Mouse (Mus musculus) thymus, postnatal 14 days (tissue): ENCODE results near the gene Npr3.
"Not testable (repeated sequence)": the region's sequence is repeated elsewhere in the genome, so short reads cannot be mapped to it uniquely, and the experiment has no call there.

Experiments used
- DNase-seq: peaks from one replicate; pipeline ENCODE4 v3.0.0; 2021

Gene Npr3

DNA sequence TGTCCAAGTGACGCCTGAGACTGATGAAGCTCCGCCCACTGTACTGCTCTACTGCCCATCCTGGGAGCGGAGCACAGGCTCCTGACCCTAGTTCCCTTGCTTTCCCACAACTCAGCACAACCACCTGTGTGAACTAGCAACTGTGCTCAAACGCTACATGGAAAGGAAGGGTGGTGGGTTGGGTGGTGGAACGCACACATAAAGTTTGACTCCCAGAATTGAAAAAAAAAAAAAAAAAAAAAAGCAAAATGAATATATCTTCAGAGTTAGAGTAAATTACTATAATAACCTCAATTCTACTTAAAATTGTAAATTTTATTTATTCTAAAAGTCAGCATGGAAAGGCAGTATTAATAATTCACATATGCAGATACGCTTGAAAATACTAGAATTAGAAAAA lies 25.3 kb downstream of the Npr3 start:
- DNase-seq: no peak

DNA sequence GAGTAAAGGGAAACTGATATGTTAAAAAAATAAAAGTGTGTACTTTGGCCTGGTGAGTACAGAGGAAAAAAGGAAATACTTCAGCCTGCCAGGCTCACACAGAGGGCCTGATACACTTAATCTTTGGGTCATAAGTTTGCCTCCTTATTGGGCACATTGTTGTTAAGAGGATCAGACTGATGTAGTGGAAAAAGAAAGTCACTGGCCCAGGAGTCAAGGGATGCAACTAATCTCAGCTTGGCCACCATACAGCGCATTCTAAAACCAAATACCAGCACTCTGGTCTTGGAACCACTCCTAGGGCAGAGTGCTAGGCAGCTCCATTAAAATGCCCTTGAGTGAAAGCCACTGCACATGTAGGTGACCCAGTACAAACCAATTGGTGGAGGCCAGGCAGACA lies 28.8 kb downstream of the Npr3 start:
- DNase-seq: no peak

DNA sequence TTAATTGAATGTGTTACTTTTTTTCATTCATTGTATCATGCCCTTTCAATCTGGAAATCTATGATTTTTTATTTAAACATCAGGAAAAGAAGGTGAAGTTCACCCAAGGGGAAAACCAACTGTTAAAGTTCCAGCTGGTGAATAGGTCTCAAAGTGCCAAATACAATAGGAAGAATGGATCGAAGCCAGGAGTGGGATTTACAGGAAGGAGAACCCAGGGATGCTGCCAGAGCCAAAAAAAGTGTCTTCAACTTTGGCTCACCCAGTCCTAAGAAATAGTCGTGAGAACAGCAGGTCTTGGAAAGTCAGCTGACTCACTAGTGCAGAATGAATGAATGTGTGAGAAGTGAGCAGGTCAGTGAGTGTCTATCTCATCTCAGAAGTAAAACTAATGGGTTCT lies 29.8 kb downstream of the Npr3 start:
- no peak for DNase-seq

DNA sequence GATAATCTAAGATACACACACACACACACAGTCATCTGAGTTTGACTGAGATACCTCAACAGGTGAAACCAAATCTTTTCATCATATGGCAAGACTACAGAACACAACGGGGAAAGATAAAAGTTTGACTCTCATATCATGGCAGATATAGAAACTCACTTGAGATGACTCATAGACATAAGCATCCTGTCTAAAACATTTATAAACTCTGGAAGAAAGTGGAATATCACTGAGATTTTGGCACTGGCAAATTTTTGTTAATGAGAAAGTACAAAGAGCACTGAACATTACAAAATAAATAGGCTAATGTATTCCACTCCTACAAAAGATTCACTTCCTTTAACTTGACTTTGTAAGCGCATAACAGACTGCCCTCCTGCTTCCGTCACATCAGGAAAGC lies 40.2 kb downstream of the Npr3 start:
- no peak for DNase-seq

DNA sequence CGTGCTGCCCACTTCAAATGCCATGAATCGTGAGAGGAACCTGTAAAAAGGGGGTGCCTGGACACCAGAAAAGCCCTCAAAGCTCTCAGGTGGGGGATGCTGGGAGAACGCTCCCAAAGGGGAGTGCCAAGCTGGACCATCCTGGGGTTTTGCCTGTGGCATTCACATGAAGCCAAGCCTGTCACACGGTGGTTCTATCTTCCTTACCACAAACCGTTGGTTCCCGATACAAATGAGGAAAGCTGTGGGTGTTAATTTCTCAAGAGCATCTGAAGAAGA lies 43.6 kb downstream of the Npr3 start:
- no peak for DNase-seq

DNA sequence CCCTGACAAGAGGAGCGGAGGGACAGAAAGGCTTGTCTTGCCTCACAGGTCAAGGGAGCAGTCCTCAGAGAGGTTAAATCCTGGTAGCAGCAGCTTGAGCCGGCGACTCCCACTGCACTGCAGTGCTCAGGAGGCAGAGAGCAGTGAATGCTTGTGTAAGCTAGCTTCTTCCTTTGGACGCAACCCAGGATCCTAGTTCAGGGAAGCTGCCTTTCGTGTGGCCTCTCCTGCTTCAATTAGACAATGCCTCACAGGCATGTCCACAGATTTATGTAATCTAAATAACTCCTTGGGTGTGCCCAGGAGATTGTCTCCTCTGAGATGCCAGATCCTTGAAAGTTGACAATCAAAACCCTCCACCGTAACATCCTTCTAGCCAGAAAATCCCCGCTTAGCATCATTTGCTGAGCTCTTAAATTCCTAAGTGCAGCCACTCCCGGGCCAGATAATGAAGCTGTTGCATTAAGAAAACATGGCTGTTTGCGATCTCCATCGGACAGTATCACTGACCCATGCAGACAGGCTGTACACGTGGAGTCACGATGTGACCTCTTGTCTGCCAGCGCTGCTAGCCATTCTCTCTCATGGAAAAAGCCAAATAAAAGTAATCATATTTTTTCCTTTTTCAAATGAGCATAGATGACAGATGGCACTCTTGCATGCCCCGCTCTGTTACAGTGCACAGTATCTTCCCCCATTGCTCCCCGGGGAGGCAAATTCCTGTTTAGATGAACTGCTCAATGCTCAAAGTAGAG lies 44.1 kb downstream of the Npr3 start:
- no peak for DNase-seq

DNA sequence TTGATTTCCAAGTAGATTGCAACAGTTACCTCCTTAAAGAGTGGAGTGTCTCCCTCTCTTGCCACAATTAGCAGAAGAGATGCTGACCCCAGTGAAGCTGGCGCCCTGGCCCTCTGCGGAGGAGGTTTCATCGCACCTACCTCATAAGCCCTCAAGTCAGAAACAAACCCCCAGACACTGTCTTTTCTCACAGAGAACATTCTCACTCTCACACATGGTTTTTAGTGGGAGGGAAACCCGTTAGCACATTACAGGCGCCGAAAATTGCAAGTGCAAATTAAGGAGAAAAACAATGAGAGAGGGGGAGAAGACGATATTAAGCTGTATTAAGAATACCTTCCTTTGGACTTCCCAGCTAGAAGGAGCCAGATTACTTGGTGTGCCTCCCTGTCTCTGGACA lies 44.8 kb downstream of the Npr3 start:
- no peak for DNase-seq

DNA sequence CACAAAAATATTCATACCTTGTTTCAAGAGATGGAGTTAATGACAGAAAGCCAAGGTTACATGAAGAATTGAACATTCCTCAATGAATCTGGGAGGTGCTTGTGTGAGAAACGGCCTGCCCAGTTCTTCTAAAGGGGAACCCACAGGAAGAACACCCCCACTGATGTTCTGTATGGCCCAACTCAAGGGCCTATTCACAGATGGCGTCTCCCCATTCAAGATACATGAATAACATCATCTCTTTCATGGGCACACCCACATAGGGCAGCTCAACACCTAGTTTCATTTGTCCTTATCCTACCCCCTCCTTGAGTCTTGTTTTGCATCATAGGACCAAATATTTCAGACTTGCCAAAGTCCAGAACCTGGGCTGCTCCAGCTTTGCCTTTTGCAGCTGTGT lies 46.8 kb downstream of the Npr3 start:
- no peak for DNase-seq

DNA sequence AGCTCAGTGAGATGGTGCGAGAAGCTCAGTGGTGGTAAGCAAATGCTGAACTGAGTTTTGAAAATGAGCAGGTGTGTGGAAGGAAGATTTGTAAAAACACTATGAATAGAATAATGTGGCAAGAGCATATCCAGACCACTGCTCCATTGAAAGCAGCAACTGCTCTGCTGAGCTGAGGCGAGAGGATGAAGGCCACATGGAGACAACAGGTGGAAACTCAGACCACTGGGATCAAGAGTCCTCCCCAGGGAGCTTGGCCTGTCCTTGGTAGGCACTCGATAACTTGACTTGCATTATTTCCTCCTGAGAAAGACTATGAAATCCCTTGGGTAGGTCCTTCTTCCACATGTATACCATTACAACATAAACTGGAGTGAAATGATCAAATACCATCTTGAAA lies 47.3 kb downstream of the Npr3 start:
- no peak for DNase-seq

DNA sequence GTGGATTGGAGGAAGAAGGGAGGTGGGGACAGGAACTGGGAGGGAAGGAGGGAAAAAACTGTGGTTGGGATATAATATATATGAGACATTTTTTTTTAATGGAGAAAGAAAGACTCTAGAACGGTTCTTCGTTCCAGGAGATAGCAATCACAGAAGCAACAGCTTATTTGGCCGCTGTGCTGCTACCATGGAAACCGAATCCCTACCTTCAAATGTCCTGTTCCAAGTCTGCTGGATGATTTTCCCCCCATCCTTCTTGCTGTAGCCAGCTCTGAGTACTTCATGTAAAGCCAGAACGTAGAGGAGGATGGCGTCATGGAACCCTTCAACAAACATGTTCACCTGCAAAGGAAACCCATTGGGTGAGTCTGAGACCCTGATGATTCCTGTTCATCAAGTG lies 48.7 kb downstream of the Npr3 start:
- DNase-seq: no peak

DNA sequence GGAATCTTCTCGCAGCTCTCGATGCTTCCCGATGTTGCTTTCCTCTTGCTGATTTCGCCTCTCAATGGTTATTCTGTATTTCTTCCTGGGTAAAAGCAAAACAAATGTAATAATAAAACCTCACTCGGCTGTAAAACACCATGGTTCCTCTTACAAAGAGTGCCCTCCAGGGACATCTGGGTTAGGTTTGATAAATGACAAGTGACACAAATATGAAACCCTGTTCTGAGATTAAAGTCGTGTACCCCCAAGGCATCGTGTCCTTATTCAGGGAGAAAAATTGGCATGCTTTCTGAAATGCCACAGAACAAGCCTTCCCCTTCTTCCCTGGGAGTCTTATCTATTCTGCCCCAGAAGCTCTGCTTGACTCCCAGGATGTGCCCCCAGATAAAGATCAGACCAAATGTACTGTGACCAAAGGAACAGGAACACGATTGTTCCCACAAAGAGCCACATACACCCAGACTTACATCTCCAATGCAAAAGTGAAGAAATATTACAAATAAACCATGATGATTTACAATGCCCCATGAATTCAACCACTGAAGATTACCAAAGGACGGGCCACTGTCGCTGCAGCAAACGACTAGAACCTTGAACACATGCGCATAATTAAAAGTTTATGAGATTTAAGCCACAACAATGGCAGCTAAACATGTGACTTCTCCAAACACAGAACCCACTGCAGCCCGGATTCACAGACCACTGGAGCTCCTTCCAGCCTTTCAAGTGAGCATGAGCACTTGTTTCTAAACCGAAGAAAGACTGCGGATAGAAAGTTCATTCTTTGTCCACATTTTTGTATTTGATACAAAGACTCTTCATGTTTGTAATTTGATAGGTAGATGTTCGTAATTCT lies 61.7 kb downstream of the Npr3 start:
- DNase-seq: no peak

DNA sequence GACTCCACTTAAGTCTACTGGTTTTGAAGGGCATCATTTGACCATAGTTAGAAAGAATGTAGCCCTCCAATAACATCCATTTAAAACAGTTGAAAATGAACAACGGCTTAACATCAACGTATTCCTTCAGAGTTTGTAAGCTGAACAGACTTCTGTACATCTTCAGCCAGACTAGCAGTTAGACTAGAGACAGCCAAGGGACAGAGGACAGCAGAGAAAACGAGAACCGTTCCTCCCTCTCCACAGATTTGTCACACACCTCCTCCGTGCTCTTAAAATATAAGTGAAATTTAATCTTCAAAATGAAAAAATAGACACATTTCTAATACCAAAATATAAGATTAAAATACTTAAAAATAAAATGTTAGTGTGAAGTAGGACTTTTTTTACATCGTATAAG lies 63.0 kb downstream of the Npr3 start:
- no peak for DNase-seq

DNA sequence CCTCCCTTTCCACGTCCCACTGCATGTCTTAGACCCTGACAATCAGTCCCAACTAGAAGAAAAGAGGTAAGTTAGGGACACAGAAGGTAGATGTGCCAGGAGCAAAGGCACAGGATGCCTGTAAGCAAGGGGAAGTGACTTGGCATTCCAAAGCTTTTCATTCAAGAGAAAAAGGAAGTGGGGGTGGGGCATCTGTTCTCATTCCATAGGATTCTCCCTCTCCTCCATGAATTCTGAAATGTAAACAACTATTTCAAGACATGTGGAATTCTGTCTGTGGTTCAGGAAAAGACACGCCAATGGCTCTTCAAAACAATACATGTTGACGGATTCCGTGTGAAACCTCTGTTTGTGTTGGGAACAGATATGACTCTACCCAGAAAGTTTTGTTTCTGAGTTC lies 65.3 kb downstream of the Npr3 start:
- DNase-seq: no peak

DNA sequence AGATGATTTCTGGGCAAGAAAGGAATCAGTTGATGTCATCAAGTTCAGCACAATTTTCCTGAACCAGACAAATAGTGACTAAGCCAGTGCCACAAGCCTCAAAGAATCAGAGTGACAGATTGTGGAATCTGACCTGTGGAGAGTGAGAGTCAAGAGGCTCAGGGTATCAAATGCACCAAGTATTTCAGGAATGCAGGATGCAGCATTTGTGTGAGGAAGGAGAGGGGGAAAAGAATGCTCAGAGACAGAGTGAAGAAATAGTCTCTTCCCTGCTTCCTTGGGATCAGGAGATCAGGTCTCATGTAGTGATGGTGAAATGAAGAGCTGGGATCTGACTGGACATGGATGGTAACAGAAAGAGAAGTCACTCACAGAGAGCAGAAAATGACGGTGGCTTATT lies 71.2 kb downstream of the Npr3 start:
- DNase-seq: no peak

DNA sequence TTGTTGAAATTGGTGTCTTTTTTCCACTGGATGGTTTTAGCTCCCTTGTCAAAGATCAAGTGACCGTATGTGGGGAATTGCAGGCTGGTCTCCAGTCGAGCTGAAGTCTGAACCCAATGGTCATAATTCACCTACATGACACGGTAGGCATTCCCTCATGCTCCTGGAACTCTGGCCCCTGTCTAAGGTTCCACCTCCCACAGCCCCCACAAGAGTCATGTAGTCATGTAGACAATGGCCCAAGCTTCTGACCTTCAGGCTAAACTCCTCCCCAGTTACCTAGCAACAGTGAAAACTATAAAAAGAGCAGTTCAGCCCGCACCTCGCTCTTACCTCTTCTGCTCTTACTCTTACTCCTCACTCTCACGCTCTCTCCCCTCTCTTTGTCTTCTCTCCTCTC lies 84.7 kb downstream of the Npr3 start:
- DNase-seq: not testable (repeated sequence)

DNA sequence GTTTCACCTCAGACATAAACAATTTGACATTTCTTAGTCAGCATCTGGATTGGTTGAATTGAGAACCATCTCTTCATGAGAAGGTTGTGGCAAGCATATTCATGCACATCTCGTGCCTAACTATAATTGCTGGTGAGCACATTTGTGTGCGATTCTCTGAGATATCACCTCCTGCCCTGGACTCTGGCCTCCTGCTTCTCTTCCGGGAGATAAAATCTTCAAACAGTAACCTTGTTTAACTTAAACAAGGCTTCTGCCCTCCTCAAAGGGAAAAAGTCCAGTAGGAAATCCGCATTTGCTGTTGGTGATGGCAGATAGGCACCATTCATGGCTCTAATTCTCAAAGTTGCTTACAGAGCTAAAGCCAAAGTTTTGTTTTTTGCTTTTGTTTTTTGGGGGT lies 91.5 kb downstream of the Npr3 start:
- DNase-seq: no peak

DNA sequence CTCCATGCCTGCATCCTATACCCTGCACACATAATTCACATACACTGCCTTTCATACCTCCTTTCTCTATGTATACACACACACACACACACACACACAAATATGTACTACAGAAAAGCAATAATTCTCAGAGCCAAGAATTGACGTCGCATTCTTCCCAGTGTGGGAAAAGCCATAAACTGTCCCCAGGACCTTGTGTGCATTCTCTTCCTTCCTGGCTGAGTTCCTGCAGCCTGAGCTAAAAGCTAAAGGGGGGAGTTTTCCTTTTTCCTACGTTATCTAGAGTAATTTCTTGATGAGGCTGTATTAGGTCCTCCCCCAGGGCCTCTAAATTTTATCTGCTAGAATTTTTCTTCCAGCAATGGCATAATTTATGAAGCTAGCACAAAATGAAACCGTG lies 103.5 kb downstream of the Npr3 start:
- no peak for DNase-seq

DNA sequence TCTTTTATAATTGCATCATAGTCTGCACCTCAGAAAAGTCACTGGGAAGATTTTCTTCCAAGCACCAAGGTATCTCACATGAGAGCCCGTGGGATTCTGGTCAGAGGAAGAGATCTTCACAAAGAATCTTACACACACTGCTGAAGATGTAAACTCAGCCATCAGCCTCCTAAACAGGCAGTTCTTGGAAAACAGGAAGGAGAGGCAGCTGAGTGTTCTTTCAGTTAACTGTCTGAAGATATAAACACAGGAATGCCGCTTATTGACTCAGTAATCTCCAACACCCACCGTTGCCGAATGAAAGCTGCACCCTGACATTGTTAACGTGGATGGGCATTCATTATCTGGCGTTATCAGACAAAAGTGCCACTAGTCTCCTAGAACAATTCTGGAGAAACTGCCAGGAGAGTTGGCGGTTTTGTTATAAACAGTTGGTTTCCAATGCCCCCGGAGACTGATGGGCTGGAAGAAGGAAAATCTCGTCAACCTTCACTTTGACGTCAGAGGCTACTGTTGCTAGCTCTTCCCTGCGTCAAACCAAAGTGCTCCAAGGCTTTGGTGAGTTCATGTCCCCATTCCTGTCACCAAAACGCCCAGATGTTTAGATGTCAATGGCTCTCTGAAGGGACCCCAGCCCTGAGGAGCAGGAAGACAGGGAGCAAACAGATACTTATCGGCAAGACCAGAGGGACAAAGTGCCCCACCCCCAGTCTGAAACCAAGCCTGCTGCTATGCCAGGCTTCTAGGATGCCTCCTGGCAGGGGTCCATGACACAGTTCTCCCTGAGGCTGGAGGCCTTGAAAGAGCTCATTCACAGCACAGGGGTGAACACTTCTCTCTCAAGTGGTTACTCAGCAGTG lies 105.0 kb downstream of the Npr3 start:
- no peak for DNase-seq

DNA sequence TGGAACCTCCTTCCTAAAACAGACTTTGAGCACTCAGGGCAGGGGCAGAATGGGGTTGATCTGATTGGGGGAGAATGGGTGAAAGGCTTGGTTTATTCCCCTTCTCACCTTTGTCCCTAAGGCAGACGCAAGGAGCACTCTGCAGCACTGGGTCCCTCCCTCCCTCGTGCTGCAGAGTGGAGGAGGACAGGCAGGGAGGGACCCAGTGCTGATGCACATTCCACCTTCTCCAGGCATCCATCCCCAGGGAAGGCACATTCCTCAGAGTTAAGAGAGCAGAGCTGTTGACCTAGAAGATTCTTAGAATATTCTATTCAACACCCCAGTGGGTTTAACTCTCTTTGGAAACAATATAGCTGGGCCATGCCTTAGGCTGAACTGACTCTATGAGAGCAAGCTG lies 112.5 kb downstream of the Npr3 start:
- DNase-seq: no peak
